Mouse (Mus musculus) MEL (cell line): Measurements from ENCODE around the gene Itpk1. TPM values are rescaled to one million over a fixed set of nuclear protein-coding genes. Genes with fewer than 3 reads are reported as not detected.

ENCODE experiments used
- DNase-seq: peaks from one replicate; pipeline ENCODE4 v3.0.0; 2011; ENCODE audit warnings: low read depth, low spot score
- H3K27ac ChIP-seq: 2 replicates; pipeline ENCODE4 v1.5.1; 2012; ENCODE audit warnings: low read depth, mild to moderate bottlenecking, control low read depth, low read length, moderate library complexity; ENCODE audit not compliant: control insufficient read depth
- H3K27me3 ChIP-seq, 2 experiments: fragments of 150-350 bp in 1 of 2; sonication (generic) in 1 of 2; 2 replicates each; pipeline ENCODE4 v1.6.1; 2012; ENCODE audit warnings: low read length in 2 of 2, mild to moderate bottlenecking in 2 of 2, improper control_type of control experiment in 1 of 2, moderate library complexity in 1 of 2; ENCODE audit not compliant: insufficient read depth in 2 of 2, control insufficient read depth in 1 of 2
- H3K36me3 ChIP-seq, 2 experiments: 2 replicates each; pipeline ENCODE4 v1.6.1; 2012 to 2014; ENCODE audit warnings: low read length in 2 of 2, improper control_type of control experiment in 1 of 2, inconsistent platforms in 1 of 2, mild to moderate bottlenecking in 1 of 2; ENCODE audit not compliant: insufficient read depth in 2 of 2, control insufficient read depth in 1 of 2
- H3K4me1 ChIP-seq, 2 experiments: fragments of 150-350 bp in 1 of 2; sonication (generic) in 1 of 2; 2 replicates each; pipeline ENCODE4 v1.6.1; 2012; ENCODE audit warnings: low read length in 2 of 2, improper control_type of control experiment in 1 of 2, mild to moderate bottlenecking in 1 of 2; ENCODE audit not compliant: insufficient read depth in 2 of 2, control insufficient read depth in 1 of 2
- H3K4me3 ChIP-seq, 2 experiments: fragments of 150-350 bp in 1 of 2; sonication (generic) in 1 of 2; 2 replicates each; pipeline ENCODE4 v1.5.1; 2012; ENCODE audit warnings: low read depth in 2 of 2, low read length in 2 of 2, mild to moderate bottlenecking in 2 of 2, moderate library complexity in 2 of 2, control low read depth in 1 of 2, improper control_type of control experiment in 1 of 2; ENCODE audit not compliant: control insufficient read depth in 1 of 2, insufficient read depth in 1 of 2
- H3K79me2 ChIP-seq: 2 replicates; pipeline ENCODE4 v1.6.1; 2012; ENCODE audit warnings: mild to moderate bottlenecking, low read length, moderate library complexity; ENCODE audit not compliant: control insufficient read depth, poor library complexity, insufficient read depth
- H3K9ac ChIP-seq: 2 replicates; pipeline ENCODE4 v1.6.1; 2012; ENCODE audit warnings: low read depth, mild to moderate bottlenecking, control low read depth, low read length, moderate library complexity; ENCODE audit not compliant: control insufficient read depth, poor library complexity, severe bottlenecking
- H3K9me3 ChIP-seq: fragments of 150-350 bp; sonication (generic); replicated peaks from 2 replicates; pipeline ENCODE4 v1.6.1; 2012; ENCODE audit warnings: mild to moderate bottlenecking, low read length, improper control_type of control experiment, moderate library complexity; ENCODE audit not compliant: insufficient read depth
- BHLHE40 ChIP-seq: IDR thresholded peaks from 2 replicates; pipeline ENCODE4 v1.6.1; 2012; ENCODE audit warnings: low read depth, mild to moderate bottlenecking, inconsistent platforms, low read length, improper control_type of control experiment, borderline replicate concordance
- CHD1 ChIP-seq: IDR thresholded peaks from 2 replicates; pipeline ENCODE4 v1.6.1; 2012; ENCODE audit warnings: low read depth, mild to moderate bottlenecking, inconsistent platforms, low read length, improper control_type of control experiment
- CHD2 ChIP-seq: IDR thresholded peaks from 2 replicates; pipeline ENCODE4 v1.6.1; 2011; ENCODE audit warnings: low read length, improper control_type of control experiment
- CTCF ChIP-seq, 3 experiments: IDR thresholded peaks in 2 of 3; conservative IDR thresholded peaks in 1 of 3; 2 replicates each; pipeline ENCODE4 v1.5.1; 2011 to 2012; ENCODE audit warnings: low read length in 3 of 3, low read depth in 2 of 3, mild to moderate bottlenecking in 2 of 3, improper control_type of control experiment in 1 of 3, inconsistent platforms in 1 of 3, mixed read lengths in 1 of 3, moderate library complexity in 1 of 3; ENCODE audit not compliant: control insufficient read depth in 1 of 3, insufficient read depth in 1 of 3, poor library complexity in 1 of 3, severe bottlenecking in 1 of 3
- EP300 ChIP-seq, 2 experiments: IDR thresholded peaks; 2 replicates each; pipeline ENCODE4 v1.6.1; 2011; ENCODE audit warnings: improper control_type of control experiment in 2 of 2, low read length in 2 of 2, low read depth in 1 of 2, mild to moderate bottlenecking in 1 of 2
- ETS1 ChIP-seq: IDR thresholded peaks from 2 replicates; pipeline ENCODE4 v1.6.1; 2012; ENCODE audit warnings: low read depth, mild to moderate bottlenecking, inconsistent platforms, low read length, improper control_type of control experiment, moderate library complexity
- GABPA ChIP-seq: IDR thresholded peaks from 2 replicates; pipeline ENCODE4 v1.6.1; 2012; ENCODE audit warnings: low read depth, mild to moderate bottlenecking, inconsistent platforms, low read length, improper control_type of control experiment, moderate library complexity
- GATA1 ChIP-seq: IDR thresholded peaks from 2 replicates; pipeline ENCODE4 v1.6.1; 2011; ENCODE audit warnings: low read depth, low read length, improper control_type of control experiment
- HCFC1 ChIP-seq: IDR thresholded peaks from 2 replicates; pipeline ENCODE4 v1.6.1; 2012; ENCODE audit warnings: low read depth, mild to moderate bottlenecking, inconsistent platforms, low read length, improper control_type of control experiment, moderate library complexity
- MAFK ChIP-seq: IDR thresholded peaks from 2 replicates; pipeline ENCODE4 v1.6.1; 2011; ENCODE audit warnings: low read depth, mild to moderate bottlenecking, low read length, improper control_type of control experiment, borderline replicate concordance
- MAZ ChIP-seq: IDR thresholded peaks from 2 replicates; pipeline ENCODE4 v1.6.1; 2012; ENCODE audit warnings: low read depth, mild to moderate bottlenecking, inconsistent platforms, low read length, improper control_type of control experiment
- MXI1 ChIP-seq: IDR thresholded peaks from 2 replicates; pipeline ENCODE4 v1.6.1; 2011; ENCODE audit warnings: mild to moderate bottlenecking, low read depth, low read length, improper control_type of control experiment
- MYB ChIP-seq: IDR thresholded peaks from 2 replicates; pipeline ENCODE4 v1.6.1; 2011; ENCODE audit warnings: mild to moderate bottlenecking, low read depth, low read length, improper control_type of control experiment
- POLR2AphosphoS5 ChIP-seq: IDR thresholded peaks from 2 replicates; pipeline ENCODE4 v1.6.1; 2012; ENCODE audit warnings: low read depth, borderline replicate concordance, mild to moderate bottlenecking, inconsistent platforms, low read length, moderate library complexity, mixed read lengths
- RAD21 ChIP-seq: IDR thresholded peaks from 2 replicates; pipeline ENCODE4 v1.6.1; 2011; ENCODE audit warnings: mild to moderate bottlenecking, low read depth, low read length, improper control_type of control experiment
- RCOR1 ChIP-seq: IDR thresholded peaks from 2 replicates; pipeline ENCODE4 v1.6.1; 2012; ENCODE audit warnings: low read depth, mild to moderate bottlenecking, inconsistent platforms, low read length, improper control_type of control experiment
- SIN3A ChIP-seq: IDR thresholded peaks from 2 replicates; pipeline ENCODE4 v1.6.1; 2012; ENCODE audit warnings: low read length, improper control_type of control experiment, inconsistent platforms
- TCF12 ChIP-seq: IDR thresholded peaks from 2 replicates; pipeline ENCODE4 v1.6.1; 2014; ENCODE audit warnings: low read depth, mild to moderate bottlenecking, inconsistent platforms, low read length, improper control_type of control experiment, moderate library complexity
- USF1 ChIP-seq: IDR thresholded peaks from 2 replicates; pipeline ENCODE4 v1.6.1; 2014; ENCODE audit warnings: low read depth, mild to moderate bottlenecking, inconsistent platforms, low read length, improper control_type of control experiment, moderate library complexity
- ZKSCAN1 ChIP-seq: IDR thresholded peaks from 2 replicates; pipeline ENCODE4 v1.6.1; 2012; ENCODE audit warnings: low read depth, mild to moderate bottlenecking, inconsistent platforms, low read length, improper control_type of control experiment, moderate library complexity
- ZMIZ1 ChIP-seq: IDR thresholded peaks from 2 replicates; pipeline ENCODE4 v1.6.1; 2012; ENCODE audit warnings: low read depth, mild to moderate bottlenecking, inconsistent platforms, low read length, improper control_type of control experiment, moderate library complexity
- polyA plus RNA-seq, 2 experiments: library from polyadenylated mRNA; stranded (reverse) in 1 of 2; unstranded in 1 of 2; fragments of >175 nt in 1 of 2; fragments of >200 nt in 1 of 2; gene quantifications; 2 replicates each; pipeline versions ENCODE4 v1.2.1 to v1.2.4; 2012; ENCODE audit warnings: low replicate concordance in 2 of 2, low read depth in 1 of 2; ENCODE audit not compliant: insufficient read length in 2 of 2, insufficient read depth in 1 of 2, missing spikeins in 1 of 2
- total RNA-seq: library from RNA; depleted of rRNA; stranded (reverse); fragments of 300-350 nt; gene quantifications from 2 replicates; pipeline ENCODE4 v1.2.3, GENCODE M21; 2012

Gene Itpk1
- total and polyA plus RNA-seq, 3 experiments = 12.0 to 25.7 TPM; not detected in 1

- Histone ChIP-seq H3K4me1 (peaks cover 8 to 26% of the 10 kb centered on the region in 2 experiments; a peak in 3 of 4 replicates), H3K36me3 (peaks cover 0 to 47% of the 10 kb centered on the region in 2 experiments; a peak in 3 of 4 replicates), H3K4me3 (peak overlapping the region; percentile 52 to 87), H3K9me3 (no peaks in the 10 kb centered on the region), H3K27ac (peak overlapping the region; percentile 87), H3K9ac (peak overlapping the region; percentile 82), H3K27me3 (no peaks in the 10 kb centered on the region), H3K79me2 (peaks cover 37% of the 10 kb centered on the region)
- DNase-seq = peak; percentile 87
- TF ChIP-seq MAFK (no peak), ZMIZ1 (no peak), CHD1 (0 out of 2 replicates have a peak, but pooled peaks have one; percentile 24), POLR2AphosphoS5 (no peak), MXI1 (no peak; the same call in 1 of the 2 replicates), ZKSCAN1 (no peak), RCOR1 (peak; percentile 88), SIN3A (peak; percentile 47), HCFC1 (no peak), MYB (no peak), BHLHE40 (peak; percentile 79; the same call in 1 of the 2 replicates), ETS1 (peak; percentile 87), EP300 (IDR thresholded peaks at IDR 0.05; ENCODE audit: low read depth in 1 of 2, low read length in 2 of 2) (peak; percentile 53 to 74), GATA1 (peak; percentile 90), TCF12 (peak; percentile 45; the same call in 1 of the 2 replicates), GABPA (no peak), RAD21 (no peak), USF1 (no peak), CTCF (IDR thresholded peaks at IDR 0.05 in 2 of 3, conservative IDR thresholded peaks at IDR 0.05 in 1 of 3; ENCODE audit: control insufficient read depth in 1 of 3, insufficient read depth in 1 of 3, low read depth in 2 of 3, low read length in 3 of 3, poor library complexity in 1 of 3, severe bottlenecking in 1 of 3) (peak in 2 of 3 experiments; percentile 6 to 17; a peak in 1 of 6 replicates), MAZ (no peak), CHD2 (no peak)
Measured at GRCm38 (mm10) chr12:102744839-102745238, 40.1 kb upstream of the Itpk1 start.
